Mouse (Mus musculus): ENCODE results near the gene Hspa1b. TPM values are rescaled to one million over a fixed set of nuclear protein-coding genes. Genes with fewer than 3 reads are reported as not detected.
"Not testable (repeated sequence)": the region's sequence is repeated elsewhere in the genome, so short reads cannot be mapped to it uniquely, and the experiment has no call there.

Gene Hspa1b
- total RNA-seq, 2 experiments from 2014 or later, result 21.5 to 31.4 TPM

GRCm38 (mm10) chr17:34984218-34984617 lies 25.2 kb upstream of the Hspa1b start:
- peak in 1 of 2 experiments; percentile 16 for DNase-seq (ENCODE audit: low spot score in 2 of 2)

- DNase-seq (ENCODE audit: low spot score in 2 of 2), result no peak
Observed at GRCm38 (mm10) chr17:34982328-34982727, 23.3 kb upstream of the Hspa1b start.

DNA sequence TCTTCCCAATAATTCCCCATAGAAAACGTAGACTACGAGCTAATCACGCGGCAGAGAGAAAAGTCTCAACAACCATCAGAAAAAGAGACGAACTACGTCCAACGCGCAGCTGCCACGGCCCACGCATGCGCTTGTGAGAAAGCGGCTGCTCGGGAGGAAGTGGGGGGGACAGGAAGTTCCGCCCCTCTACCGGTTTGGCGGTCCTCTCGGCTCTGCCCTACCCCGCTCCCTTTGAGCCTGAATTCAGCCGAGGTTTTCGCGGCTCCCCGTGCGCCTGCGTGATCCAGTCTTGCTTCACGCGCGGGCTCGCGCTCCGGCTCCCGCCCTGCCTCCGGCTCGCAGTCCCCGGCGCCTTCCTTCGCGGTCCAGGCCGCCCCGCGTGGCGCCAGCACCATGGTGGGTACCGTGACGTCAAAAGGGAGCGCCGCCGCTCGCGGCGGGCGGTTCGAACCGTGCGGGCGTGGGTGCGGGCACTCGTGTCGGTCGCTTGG lies 22.7 kb upstream of the Hspa1b start, which contains the start of gene Lsm2:
Gene Lsm2, plus strand, starts transcription at position 173 of the 491 bp plus-strand sequence.
- DNase-seq (ENCODE audit: low spot score in 2 of 2), result peak; percentile 89 to 93

GRCm38 (mm10) chr17:34980655-34981054 lies 21.6 kb upstream of the Hspa1b start:
- no peak for DNase-seq (ENCODE audit: low spot score in 2 of 2)

GRCm38 (mm10) chr17:34979631-34980030 lies 20.6 kb upstream of the Hspa1b start:
- DNase-seq (ENCODE audit: low spot score in 2 of 2), result no peak

GRCm38 (mm10) chr17:34978239-34978638 lies 19.2 kb upstream of the Hspa1b start:
- DNase-seq (ENCODE audit: low spot score in 2 of 2), result no peak

DNA sequence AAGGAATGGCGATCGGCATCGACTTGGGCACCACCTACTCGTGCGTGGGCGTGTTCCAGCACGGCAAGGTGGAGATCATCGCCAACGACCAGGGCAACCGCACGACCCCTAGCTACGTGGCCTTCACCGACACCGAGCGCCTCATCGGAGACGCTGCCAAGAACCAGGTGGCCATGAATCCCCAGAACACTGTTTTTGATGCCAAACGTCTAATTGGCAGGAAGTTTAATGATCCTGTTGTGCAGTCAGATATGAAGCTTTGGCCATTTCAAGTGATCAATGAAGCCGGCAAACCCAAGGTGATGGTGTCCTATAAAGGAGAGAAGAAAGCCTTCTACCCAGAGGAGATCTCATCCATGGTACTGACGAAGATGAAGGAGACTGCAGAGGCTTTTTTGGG lies 18.0 kb upstream of the Hspa1b start:
- no peak for DNase-seq (ENCODE audit: low spot score in 2 of 2)

DNA sequence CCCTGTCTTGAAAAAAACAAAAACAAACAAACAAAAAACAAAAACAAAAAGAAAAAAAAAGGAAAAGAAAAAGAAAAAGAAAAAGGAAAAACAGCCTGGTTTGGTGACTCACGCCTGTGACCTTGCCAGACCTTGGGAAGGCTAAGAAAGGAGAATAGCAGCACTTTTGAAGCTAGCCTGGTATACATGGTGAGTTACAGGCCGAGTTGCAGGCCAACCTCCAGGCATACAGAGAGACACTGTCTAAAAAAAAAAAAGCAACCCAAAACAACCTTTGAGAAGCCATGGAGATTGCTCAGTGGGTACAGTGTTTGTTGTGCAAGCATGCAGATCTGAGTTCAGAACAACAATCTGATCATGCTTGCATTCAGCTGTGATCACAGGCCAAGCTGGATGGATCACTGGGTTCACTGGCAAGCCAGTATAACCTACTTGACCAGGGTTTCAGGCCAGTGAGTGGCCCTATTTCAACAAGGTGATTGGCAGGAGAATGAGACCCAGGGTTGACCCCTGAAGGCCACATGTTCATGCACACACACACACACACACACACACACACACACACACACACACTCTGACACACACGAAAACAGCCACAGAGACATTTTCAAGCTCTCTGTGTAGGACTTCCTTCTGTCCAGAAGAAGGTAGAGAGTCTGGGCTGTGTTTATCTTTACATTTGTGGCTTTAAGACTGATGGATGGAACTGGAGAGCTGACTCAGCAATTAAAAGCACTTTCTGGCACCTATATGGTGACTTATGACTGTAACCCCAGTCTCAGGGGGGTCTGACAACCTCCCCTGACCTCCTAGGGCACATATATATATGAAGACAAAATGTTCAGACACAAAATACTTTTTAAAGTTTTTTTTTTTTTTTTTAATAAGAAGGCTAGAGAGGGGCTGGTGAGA lies 16.8 kb upstream of the Hspa1b start:
- DNase-seq (ENCODE audit: low spot score in 2 of 2), result no peak

DNA sequence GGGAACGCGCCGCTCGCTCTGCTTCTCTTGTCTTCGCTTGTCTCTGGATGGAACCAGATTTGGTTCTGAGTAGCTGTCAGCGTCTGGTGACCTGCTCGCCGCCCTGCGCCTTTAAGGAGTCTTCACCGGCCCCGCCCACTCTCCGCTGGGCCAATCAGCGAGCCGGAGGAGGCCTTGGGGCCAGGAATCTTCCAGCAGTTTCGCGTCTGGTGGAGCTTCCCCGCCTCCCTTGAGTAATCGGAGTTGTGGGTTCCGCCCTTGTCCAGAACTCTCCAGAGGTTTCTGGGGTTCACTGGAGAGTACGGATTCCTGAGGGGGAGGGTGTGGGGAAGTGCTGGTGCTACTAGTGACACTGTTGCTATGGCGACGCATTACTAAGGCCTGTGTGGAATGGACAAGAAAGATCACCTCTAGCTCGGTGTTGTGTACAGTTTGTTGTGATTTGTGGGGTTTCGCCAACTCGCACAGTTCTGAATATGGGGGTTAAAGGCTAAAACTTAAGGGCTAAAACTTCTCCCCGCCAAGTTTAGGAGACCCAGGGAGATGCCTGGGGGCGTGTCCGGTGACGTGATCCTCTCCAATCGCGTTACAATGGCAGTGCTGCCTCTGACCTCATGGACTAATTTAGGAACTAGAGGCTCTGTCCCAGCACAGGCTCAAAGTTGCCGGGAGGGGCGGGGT lies 13.2 kb upstream of the Hspa1b start, which contains the start of the genes Hspa1a and Hspa1l:
Gene Hspa1a, minus strand, starts transcription at position 88 of the 681 bp plus-strand sequence.
Gene Hspa1l, plus strand, starts transcription at position 635 of the 681 bp plus-strand sequence.
- DNase-seq (ENCODE audit: low spot score in 2 of 2), result peak; percentile 68 to 77

GRCm38 (mm10) chr17:34971694-34972068 lies 12.6 kb upstream of the Hspa1b start:
- not testable (repeated sequence) for DNase-seq (ENCODE audit: low spot score in 2 of 2)

GRCm38 (mm10) chr17:34970850-34971249 lies 11.8 kb upstream of the Hspa1b start:
- DNase-seq (ENCODE audit: low spot score in 2 of 2), result not testable (repeated sequence)

GRCm38 (mm10) chr17:34969822-34970221 lies 10.8 kb upstream of the Hspa1b start, which contains the start of gene Gm20481:
Gene Gm20481 (plus strand): TSS chr17:34969912.
- DNase-seq (ENCODE audit: low spot score in 2 of 2), result not testable (repeated sequence)

DNA sequence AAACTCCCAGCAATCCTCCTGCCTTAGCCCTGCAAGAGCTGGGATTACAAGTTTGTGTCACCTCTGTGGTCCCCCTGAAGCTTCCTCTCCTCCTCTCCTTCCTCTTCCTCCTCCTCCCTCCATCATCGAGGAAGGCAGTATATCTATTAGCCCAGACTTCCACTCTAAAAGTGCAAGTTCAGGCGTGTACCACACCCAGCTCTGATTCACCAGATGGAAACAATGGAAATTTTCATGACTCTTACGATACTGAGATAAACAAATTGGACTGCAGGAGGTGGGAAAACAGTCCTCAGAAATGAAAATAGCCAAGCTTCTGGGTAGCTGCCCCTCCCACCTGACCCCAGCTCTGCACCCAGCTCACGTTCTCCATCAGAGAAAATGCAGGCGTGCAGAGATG lies 6.6 kb upstream of the Hspa1b start:
- no peak for DNase-seq (ENCODE audit: low spot score in 2 of 2)

GRCm38 (mm10) chr17:34964640-34965049 lies 5.6 kb upstream of the Hspa1b start:
- DNase-seq (ENCODE audit: low spot score in 2 of 2), result no peak

- DNase-seq (ENCODE audit: low spot score in 2 of 2), result no peak
Observed at GRCm38 (mm10) chr17:34962841-34963240, 3.8 kb upstream of the Hspa1b start.

- no peak for DNase-seq (ENCODE audit: low spot score in 2 of 2)
Observed at GRCm38 (mm10) chr17:34962125-34962524, 3.1 kb upstream of the Hspa1b start.

- DNase-seq (ENCODE audit: low spot score in 2 of 2), result peak in 1 of 2 experiments; percentile 15
Observed at GRCm38 (mm10) chr17:34960702-34961493, 1.9 kb upstream of the Hspa1b start.

DNA sequence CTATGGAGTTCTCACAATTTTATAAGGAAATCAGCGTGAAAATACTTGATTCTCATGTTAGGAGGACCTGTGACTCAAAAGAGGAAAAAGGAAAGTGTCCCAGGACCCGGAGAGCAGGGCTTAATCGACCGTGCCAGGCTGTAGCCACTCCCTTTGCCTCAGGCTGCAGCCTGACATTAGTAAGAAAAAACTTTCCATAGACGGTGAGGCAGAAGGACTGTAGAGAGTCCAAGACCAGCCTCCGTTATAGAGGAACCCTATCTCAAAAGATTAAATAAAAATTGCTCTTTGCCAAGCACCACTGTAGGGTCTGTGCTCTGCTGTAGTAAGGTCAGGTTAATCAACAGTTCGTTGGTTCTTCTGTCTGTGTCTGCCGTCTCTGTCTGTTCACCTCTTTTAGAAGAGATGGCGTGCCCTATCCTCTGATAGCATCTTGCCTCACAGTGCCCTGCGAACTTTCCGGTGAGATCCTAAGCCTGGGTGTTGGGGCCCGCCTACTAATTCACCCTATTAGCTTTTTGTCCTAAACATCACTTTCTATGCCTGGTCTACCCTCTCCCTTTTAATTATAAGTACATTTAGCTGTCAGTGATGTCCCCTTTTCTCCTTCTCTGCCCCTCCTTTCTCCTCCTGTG lies 960 bp upstream of the Hspa1b start:
- DNase-seq (ENCODE audit: low spot score in 2 of 2), result no peak

GRCm38 (mm10) chr17:34958734-34959129 lies 306 bp downstream of the Hspa1b start:
- DNase-seq (ENCODE audit: low spot score in 2 of 2), result not testable (repeated sequence)

- DNase-seq (ENCODE audit: low spot score in 2 of 2), result not testable (repeated sequence)
Observed at GRCm38 (mm10) chr17:34957966-34958365, 1.1 kb downstream of the Hspa1b start.

Measured in left cerebral cortex, adult 18-20 months (tissue).